Mouse (Mus musculus): ENCODE data around the gene Dnajb1. TPM values are rescaled to one million over a fixed set of nuclear protein-coding genes. Genes with fewer than 3 reads are reported as not detected.

Dnajb1 gene
- polyA plus RNA-seq, 1 experiment from 2014 or later: 51.5 TPM

DNA sequence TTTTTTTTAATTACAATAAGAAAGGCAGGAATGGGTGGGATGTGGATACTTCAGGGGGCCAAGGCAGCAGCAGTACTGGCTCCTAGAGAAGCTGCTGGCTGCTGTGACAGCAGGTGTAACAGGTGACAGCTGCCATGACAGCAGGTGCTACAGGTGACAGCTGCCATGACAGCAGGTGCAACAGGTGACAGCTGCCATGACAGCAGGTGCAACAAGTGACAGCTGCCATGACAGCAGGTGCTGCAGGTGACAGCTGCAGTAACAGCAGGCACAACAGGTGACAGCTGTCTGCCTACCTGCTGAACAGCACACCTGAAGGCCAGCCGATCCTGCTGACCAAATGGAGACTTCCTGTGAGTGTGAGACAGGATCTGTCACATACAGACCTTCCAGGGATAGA, 23.2 kb upstream of the Dnajb1 start:
- Histone ChIP-seq H3K9me3 (replicated peaks; ENCODE audit: control insufficient read depth, low read length) (no peaks in the 10 kb centered on the region), H3K4me1 (ENCODE audit: control insufficient read depth, insufficient read depth, low read length) (peaks cover 12% of the 10 kb centered on the region), H3K27me3 (ENCODE audit: control insufficient read depth, insufficient read depth, low read length) (no peaks in the 10 kb centered on the region), H3K9ac (ENCODE audit: low read depth, low read length) (no peak overlapping the region), H3K27ac (ENCODE audit: low read depth, low read length) (no peak overlapping the region), H3K36me3 (ENCODE audit: control insufficient read depth, insufficient read depth, low read length) (no peaks in the 10 kb centered on the region), H3K4me3 (ENCODE audit: low read depth, low read length) (no peak overlapping the region), H3K4me2 (no peak overlapping the region)
- WGBS (ENCODE audit: insufficient replicate concordance): 91% methylated on average over 1 of the region's 1 CpGs
- no peak for ATAC-seq (replicated peaks; ENCODE audit: insufficient number of reproducible peaks, low FRiP score, low TSS enrichment)

DNA sequence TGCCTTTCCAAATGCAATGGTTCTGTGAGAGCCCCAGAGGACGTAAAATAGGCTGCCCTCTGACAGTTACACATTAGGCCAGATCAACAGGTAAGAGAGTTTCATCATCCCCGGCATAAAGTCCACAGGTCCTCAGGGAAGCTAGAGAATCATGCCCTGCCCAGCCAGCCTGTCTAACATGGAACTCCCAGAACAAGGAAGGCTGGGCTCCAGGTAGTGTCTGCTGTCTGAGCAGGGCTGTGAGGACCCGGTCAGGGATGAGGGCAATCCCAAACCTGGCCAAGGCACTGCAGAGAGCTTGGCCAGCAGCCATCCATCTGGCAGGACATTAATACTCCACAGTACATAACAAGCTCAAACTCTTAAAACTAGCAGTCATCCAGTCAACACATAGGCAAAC, 22.7 kb upstream of the Dnajb1 start:
- no peak for ATAC-seq (replicated peaks; ENCODE audit: insufficient number of reproducible peaks, low FRiP score, low TSS enrichment)
- no peak overlapping the region for H3K4me3 ChIP-seq (ENCODE audit: low read depth, low read length)
- H3K27ac ChIP-seq (ENCODE audit: low read depth, low read length): no peak overlapping the region
- no peaks in the 10 kb centered on the region for H3K9me3 ChIP-seq (replicated peaks; ENCODE audit: control insufficient read depth, low read length)
- no peaks in the 10 kb centered on the region for H3K27me3 ChIP-seq (ENCODE audit: control insufficient read depth, insufficient read depth, low read length)
- H3K36me3 ChIP-seq (ENCODE audit: control insufficient read depth, insufficient read depth, low read length): no peaks in the 10 kb centered on the region
- no peak overlapping the region for H3K4me2 ChIP-seq
- H3K9ac ChIP-seq (ENCODE audit: low read depth, low read length): no peak overlapping the region
- peaks cover 11% of the 10 kb centered on the region for H3K4me1 ChIP-seq (ENCODE audit: control insufficient read depth, insufficient read depth, low read length)
- 80% methylated on average over 3 of the region's 3 CpGs for WGBS (ENCODE audit: insufficient replicate concordance)

DNA sequence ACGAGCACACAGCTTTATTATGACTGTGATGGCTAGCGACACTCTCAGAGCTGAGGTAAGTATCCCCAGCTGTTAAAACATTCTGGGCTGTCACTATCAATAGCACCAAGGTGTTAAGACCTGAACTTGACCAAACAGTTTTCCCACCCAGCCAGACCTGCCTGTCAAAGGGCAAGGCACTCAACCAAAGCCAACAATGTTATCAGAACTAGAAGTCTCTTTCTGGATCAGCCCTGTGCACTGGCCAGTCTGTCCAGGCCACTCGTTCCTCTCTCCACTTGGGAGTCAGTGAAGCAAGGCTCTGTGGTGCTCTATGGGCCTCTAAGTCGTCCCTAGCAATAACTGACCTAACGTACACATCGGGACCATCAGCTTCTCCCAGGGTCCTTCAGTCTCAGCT, 20.3 kb upstream of the Dnajb1 start:
- H3K4me2 ChIP-seq: no peak overlapping the region
- 73% methylated on average over 6 of the region's 6 CpGs for WGBS (ENCODE audit: insufficient replicate concordance)
- no peaks in the 10 kb centered on the region for H3K9me3 ChIP-seq (replicated peaks; ENCODE audit: control insufficient read depth, low read length)
- ATAC-seq (replicated peaks; ENCODE audit: insufficient number of reproducible peaks, low FRiP score, low TSS enrichment): no peak
- peaks cover 15% of the 10 kb centered on the region for H3K4me1 ChIP-seq (ENCODE audit: control insufficient read depth, insufficient read depth, low read length)
- no peak overlapping the region for H3K27ac ChIP-seq (ENCODE audit: low read depth, low read length)
- H3K36me3 ChIP-seq (ENCODE audit: control insufficient read depth, insufficient read depth, low read length): no peaks in the 10 kb centered on the region
- 0 out of 2 replicates have a peak overlapping the region, but pooled peaks have one; percentile 8 for H3K9ac ChIP-seq (ENCODE audit: low read depth, low read length)
- H3K4me3 ChIP-seq (ENCODE audit: low read depth, low read length): no peak overlapping the region
- H3K27me3 ChIP-seq (ENCODE audit: control insufficient read depth, insufficient read depth, low read length): no peaks in the 10 kb centered on the region

DNA sequence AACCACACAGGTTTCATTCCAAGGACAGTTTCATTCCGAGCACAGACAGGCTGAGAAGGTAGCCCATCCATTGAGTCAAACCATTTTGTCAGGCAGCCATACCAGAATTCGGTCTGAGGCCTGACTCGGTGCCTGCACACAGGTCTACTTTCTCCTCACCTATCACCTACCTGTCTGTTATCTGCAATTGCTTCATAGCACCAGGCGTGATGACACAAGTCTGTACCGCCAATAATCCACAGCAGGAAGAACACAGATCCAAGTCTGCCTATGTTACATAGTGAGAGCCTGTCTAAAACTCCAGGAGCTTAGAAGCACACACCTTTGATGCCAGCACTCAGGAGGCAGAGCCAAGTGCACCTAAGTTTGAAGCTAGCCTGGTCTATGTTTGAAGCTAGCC, 19.1 kb upstream of the Dnajb1 start:
- Histone ChIP-seq H3K4me1 (ENCODE audit: control insufficient read depth, insufficient read depth, low read length) (peaks cover 20% of the 10 kb centered on the region), H3K9ac (ENCODE audit: low read depth, low read length) (no peak overlapping the region), H3K9me3 (replicated peaks; ENCODE audit: control insufficient read depth, low read length) (no peaks in the 10 kb centered on the region), H3K36me3 (ENCODE audit: control insufficient read depth, insufficient read depth, low read length) (no peaks in the 10 kb centered on the region), H3K27ac (ENCODE audit: low read depth, low read length) (no peak overlapping the region), H3K27me3 (ENCODE audit: control insufficient read depth, insufficient read depth, low read length) (no peaks in the 10 kb centered on the region), H3K4me3 (ENCODE audit: low read depth, low read length) (no peak overlapping the region), H3K4me2 (no peak overlapping the region)
- ATAC-seq (replicated peaks; ENCODE audit: insufficient number of reproducible peaks, low FRiP score, low TSS enrichment): no peak
- 91% methylated on average over 5 of the region's 5 CpGs for WGBS (ENCODE audit: insufficient replicate concordance)

DNA sequence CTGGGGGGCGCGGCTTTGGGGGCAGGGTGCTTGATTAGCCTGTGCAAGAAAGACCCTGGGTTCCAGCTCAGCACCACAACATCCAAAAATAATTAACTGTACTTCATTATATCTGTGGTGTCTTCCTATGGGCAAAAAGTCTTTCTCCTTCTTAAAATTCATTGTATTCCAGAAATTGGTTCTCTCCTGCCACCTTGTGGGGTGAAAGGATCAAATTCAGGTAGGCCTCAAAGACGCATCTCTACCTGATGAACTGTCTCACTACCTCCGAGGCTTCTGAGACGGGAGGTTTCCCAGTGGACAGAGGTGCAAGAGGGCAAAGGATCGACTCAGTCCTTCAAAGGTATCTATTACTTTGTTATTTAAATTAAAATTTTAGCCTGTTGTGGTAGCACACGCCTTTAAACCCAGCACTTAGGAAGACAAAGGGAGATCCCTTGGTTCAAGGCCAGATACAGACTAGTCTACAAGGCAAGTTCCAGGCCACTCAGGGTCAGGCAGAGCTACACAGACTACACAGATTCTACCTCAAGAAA, 17.4 kb upstream of the Dnajb1 start:
- H3K9ac ChIP-seq (ENCODE audit: low read depth, low read length): no peak overlapping the region
- no peak for ATAC-seq (replicated peaks; ENCODE audit: insufficient number of reproducible peaks, low FRiP score, low TSS enrichment)
- peaks cover 20% of the 10 kb centered on the region for H3K4me1 ChIP-seq (ENCODE audit: control insufficient read depth, insufficient read depth, low read length)
- no peaks in the 10 kb centered on the region for H3K9me3 ChIP-seq (replicated peaks; ENCODE audit: control insufficient read depth, low read length)
- H3K4me3 ChIP-seq (ENCODE audit: low read depth, low read length): no peak overlapping the region
- WGBS (ENCODE audit: insufficient replicate concordance): 87% methylated on average over 7 of the region's 7 CpGs
- H3K27me3 ChIP-seq (ENCODE audit: control insufficient read depth, insufficient read depth, low read length): no peaks in the 10 kb centered on the region
- H3K4me2 ChIP-seq: no peak overlapping the region
- H3K27ac ChIP-seq (ENCODE audit: low read depth, low read length): no peak overlapping the region
- H3K36me3 ChIP-seq (ENCODE audit: control insufficient read depth, insufficient read depth, low read length): no peaks in the 10 kb centered on the region

DNA sequence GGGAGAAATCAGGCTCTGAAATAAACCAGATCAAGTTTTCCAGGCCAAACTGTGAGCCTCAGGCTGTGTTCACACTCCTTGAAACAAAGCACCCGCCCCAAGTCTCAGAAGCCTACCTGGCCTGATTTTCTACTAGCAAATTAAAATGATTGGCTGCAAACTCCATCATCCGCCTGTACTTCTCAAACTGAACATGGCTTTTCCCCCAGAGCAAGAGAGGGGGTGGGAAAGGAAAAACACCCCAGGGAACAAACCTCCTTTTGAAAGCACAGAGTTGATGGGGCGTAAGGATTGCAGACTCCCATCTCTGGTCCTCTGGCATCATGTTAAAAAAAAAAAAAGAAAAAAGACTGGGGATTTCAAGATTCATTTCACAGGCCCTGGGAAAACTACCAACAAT, 15.3 kb upstream of the Dnajb1 start:
- 81% methylated on average over 3 of the region's 3 CpGs for WGBS (ENCODE audit: insufficient replicate concordance)
- Histone ChIP-seq H3K4me3 (ENCODE audit: low read depth, low read length) (peak overlapping the region; percentile 91), H3K27me3 (ENCODE audit: control insufficient read depth, insufficient read depth, low read length) (no peaks in the 10 kb centered on the region), H3K27ac (ENCODE audit: low read depth, low read length) (no peak overlapping the region), H3K36me3 (ENCODE audit: control insufficient read depth, insufficient read depth, low read length) (no peaks in the 10 kb centered on the region), H3K4me1 (ENCODE audit: control insufficient read depth, insufficient read depth, low read length) (peaks cover 16% of the 10 kb centered on the region), H3K9me3 (replicated peaks; ENCODE audit: control insufficient read depth, low read length) (no peaks in the 10 kb centered on the region), H3K4me2 (peak overlapping the region; percentile 93), H3K9ac (ENCODE audit: low read depth, low read length) (peak overlapping the region; percentile 54; the same call in 1 of the 2 replicates)
- ATAC-seq (replicated peaks; ENCODE audit: insufficient number of reproducible peaks, low FRiP score, low TSS enrichment): no peak

DNA sequence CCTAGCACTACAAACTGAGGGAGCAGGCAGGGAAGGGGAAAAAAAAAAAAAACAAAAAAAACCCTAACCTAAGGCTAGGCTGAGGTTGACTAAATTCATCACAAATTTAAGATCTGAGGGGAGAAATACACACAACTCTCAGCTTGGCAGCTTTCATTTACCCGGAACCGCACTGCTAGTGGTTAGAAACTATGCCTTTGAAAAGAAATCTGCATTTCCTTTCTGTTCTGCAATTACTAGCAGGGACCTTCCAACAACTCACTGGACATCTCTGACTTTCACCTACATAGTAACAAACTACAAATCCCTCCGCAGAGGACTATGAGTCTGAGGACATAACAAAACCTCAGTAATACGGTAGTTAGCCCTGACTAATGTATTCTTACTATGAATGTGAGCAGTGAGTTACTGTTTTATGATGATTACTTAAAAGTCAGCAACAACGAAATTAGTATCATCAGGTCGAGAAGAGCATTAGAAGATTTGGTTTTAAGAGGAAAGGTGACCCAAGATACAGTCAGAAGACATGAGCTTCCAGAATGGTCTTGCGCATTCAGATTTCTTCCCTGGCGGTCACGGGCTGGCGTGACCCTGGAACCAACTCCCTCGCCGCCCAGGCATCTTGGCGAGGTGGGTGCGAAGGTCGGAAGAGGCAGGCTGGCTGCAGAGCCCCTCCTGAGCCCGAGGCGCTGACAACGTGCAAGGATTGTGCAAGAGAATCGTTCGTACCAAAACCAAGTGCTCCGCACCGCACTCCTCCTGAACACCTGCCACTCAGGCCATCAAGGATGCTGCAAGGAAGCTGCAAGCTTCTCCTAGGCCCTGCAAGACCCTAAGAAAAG, 14.4 kb upstream of the Dnajb1 start:
- Histone ChIP-seq H3K9ac (ENCODE audit: low read depth, low read length) (peak overlapping the region; percentile 87), H3K4me1 (ENCODE audit: control insufficient read depth, insufficient read depth, low read length) (peaks cover 9% of the 10 kb centered on the region), H3K27ac (ENCODE audit: low read depth, low read length) (peak overlapping the region; percentile 82), H3K27me3 (ENCODE audit: control insufficient read depth, insufficient read depth, low read length) (no peaks in the 10 kb centered on the region), H3K9me3 (replicated peaks; ENCODE audit: control insufficient read depth, low read length) (no peaks in the 10 kb centered on the region), H3K4me3 (ENCODE audit: low read depth, low read length) (peak overlapping the region; percentile 91), H3K36me3 (ENCODE audit: control insufficient read depth, insufficient read depth, low read length) (no peaks in the 10 kb centered on the region), H3K4me2 (peak overlapping the region; percentile 93)
- 7% methylated on average over 22 of the region's 22 CpGs for WGBS (ENCODE audit: insufficient replicate concordance)
- ATAC-seq (replicated peaks; ENCODE audit: insufficient number of reproducible peaks, low FRiP score, low TSS enrichment): no peak; the same call in 1 of the 2 replicates

DNA sequence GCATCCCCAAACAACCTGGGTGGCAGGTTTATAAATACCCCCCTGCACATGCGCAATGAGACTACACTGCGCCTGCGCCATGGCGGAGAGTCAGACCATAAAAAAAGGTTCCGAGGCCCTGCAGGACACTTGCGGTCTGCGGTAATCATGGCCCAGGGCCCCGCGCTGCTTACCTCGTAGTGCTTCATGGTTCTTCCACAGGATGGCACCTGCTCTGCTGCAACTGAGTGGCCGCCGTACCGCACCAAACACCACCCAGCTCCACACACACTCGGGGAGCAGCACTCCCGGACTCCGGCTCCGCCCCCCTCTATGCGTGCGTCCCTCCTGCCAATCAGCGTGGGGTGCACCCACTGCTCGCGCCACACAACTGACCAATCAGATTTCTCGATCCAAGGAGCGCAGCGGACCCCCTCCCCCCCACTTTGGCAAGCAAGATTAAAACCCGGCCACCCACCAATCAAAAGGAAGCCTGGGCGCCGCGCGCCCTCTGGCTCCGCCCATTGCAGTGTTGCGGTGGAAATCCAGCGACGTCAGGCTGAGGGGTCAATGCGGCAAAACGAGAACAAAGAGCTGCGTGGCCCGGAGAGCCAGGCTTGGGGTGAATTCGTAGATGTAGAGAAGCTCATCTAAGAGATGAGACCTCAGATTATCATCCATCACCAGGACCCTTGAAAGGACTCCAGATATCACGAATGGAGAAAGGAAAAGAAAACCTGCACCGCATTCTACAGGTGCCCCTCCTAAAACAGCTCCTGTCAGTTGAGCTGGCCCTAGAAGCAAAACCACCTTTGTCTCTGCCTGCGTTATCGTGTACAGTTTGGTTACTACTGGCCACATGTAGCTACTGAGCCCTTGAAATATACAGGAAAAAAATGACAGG, 13.6 kb upstream of the Dnajb1 start:
- no peaks in the 10 kb centered on the region for H3K36me3 ChIP-seq (ENCODE audit: control insufficient read depth, insufficient read depth, low read length)
- H3K27ac ChIP-seq (ENCODE audit: low read depth, low read length): peak overlapping the region; percentile 90
- ATAC-seq (replicated peaks; ENCODE audit: insufficient number of reproducible peaks, low FRiP score, low TSS enrichment): peak; percentile 99
- H3K9me3 ChIP-seq (replicated peaks; ENCODE audit: control insufficient read depth, low read length): no peaks in the 10 kb centered on the region
- peak overlapping the region; percentile 91 for H3K4me3 ChIP-seq (ENCODE audit: low read depth, low read length)
- H3K9ac ChIP-seq (ENCODE audit: low read depth, low read length): peak overlapping the region; percentile 87
- no peaks in the 10 kb centered on the region for H3K27me3 ChIP-seq (ENCODE audit: control insufficient read depth, insufficient read depth, low read length)
- peaks cover 9% of the 10 kb centered on the region for H3K4me1 ChIP-seq (ENCODE audit: control insufficient read depth, insufficient read depth, low read length)
- peak overlapping the region; percentile 93 for H3K4me2 ChIP-seq
- WGBS (ENCODE audit: insufficient replicate concordance): under 1% methylated on average over 43 of the region's 43 CpGs

Measured in heart, embryonic 11.5 days (tissue).